33 mouse cellular contexts compared by ENCODE assay signal in the genomic region with DNA sequence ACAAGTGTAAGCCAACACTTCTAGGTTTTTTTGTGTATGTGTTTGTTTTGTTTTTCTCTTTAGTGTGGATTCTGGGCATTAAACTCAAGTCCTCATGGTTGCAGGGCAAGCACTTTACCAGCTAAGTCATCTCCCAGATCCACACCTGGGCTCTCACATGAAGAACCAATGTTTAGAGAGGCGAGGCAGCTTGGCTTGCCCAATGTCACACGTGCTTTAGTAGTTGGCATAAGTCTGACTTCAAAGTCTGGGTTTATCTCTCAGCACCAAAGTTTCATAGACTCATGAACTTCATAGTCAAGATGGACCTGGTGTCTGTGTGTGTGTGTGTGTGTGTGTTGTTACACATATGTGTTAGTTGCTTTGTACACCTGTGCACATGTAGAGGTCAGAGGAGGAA.
"Had no signal": no experiment of that assay in that cellular context is flagged by ENCODE, and none has a peak within 500 bp of the region (broad histone marks: within the 10 kb centered on the region; RNA-seq: fewer than 3 reads in every experiment).

No protein-coding gene starts in this region.

- H3K27me3 ChIP-seq: heart, embryonic 12.5 days; heart, embryonic 13.5 days; heart, embryonic 15.5 days; hindbrain, embryonic 13.5 days; hindbrain, embryonic 15.5 days; intestine, embryonic 15.5 days; kidney, embryonic 15.5 days had no signal

- H3K36me3 ChIP-seq: heart, embryonic 10.5 days; heart, embryonic 12.5 days; heart, embryonic 13.5 days; heart, embryonic 15.5 days; hindbrain, embryonic 13.5 days; hindbrain, embryonic 15.5 days; intestine, embryonic 15.5 days; kidney, embryonic 15.5 days had no signal

- ATAC-seq: hindbrain, embryonic 16.5 days; hindbrain, postnatal 0 days; inflammation-experienced regulatory T-cells, adult 6 months; intestine, embryonic 15.5 days; intestine, embryonic 16.5 days; intestine, postnatal 0 days had no signal

- H3K27ac ChIP-seq: heart, adult 2 months; heart, embryonic 10.5 days; heart, embryonic 13.5 days; heart, embryonic 15.5 days; intestine, embryonic 15.5 days; layer of hippocampus, adult 2 months had no signal

- DNase-seq: heart, adult 2 months; heart, postnatal 10 days; heart, postnatal 14 days; heart, postnatal 36 days; heart, postnatal 4 days; kidney, adult 11 months; kidney, adult 18-20 months; kidney, adult 2 months; kidney, adult 8-10 months; kidney, adult 9 months; kidney, postnatal 10 days; kidney, postnatal 14 days; kidney, postnatal 25 days; kidney, postnatal 36 days; kidney, postnatal 4 days; layer of hippocampus, adult 9-11 months; layer of hippocampus, postnatal 36 days had no signal

- H3K4me3 ChIP-seq: heart, adult 2 months; heart, embryonic 10.5 days; heart, embryonic 12.5 days; heart, embryonic 13.5 days; heart, embryonic 15.5 days; hindbrain, embryonic 13.5 days; hindbrain, embryonic 15.5 days; intestine, embryonic 15.5 days; kidney, embryonic 15.5 days; layer of hippocampus, adult 2 months had no signal

- H3K9ac ChIP-seq: heart, embryonic 12.5 days; heart, embryonic 13.5 days; heart, embryonic 15.5 days; hindbrain, embryonic 13.5 days; hindbrain, embryonic 14.5 days; hindbrain, embryonic 15.5 days; intestine, embryonic 15.5 days; kidney, embryonic 15.5 days had no signal

- H3K4me2 ChIP-seq: heart, embryonic 11.5 days; heart, embryonic 12.5 days; heart, embryonic 13.5 days; heart, embryonic 15.5 days; hindbrain, embryonic 15.5 days; intestine, embryonic 15.5 days; kidney, embryonic 15.5 days had no signal

- H3K9me3 ChIP-seq: heart, embryonic 10.5 days; heart, embryonic 12.5 days; heart, embryonic 13.5 days; heart, embryonic 15.5 days; hindbrain, embryonic 13.5 days; hindbrain, embryonic 15.5 days; intestine, embryonic 15.5 days; kidney, embryonic 15.5 days had no signal
